Mouse (Mus musculus) forebrain, embryonic 11.5 days (tissue): Measurements from ENCODE around the gene Masp1. TPM values are rescaled to one million over a fixed set of nuclear protein-coding genes. Genes with fewer than 3 reads are reported as not detected.

Source experiments
- ATAC-seq: fragments of 200-750 bp; cut with Nextera tagmentation; replicated peaks from 2 replicates; pipeline ENCODE4 v1.8.0; 2017; ENCODE audit warnings: moderate TSS enrichment; ENCODE audit not compliant: low FRiP score
- DNase-seq: peaks from one replicate; pipeline ENCODE4 v3.0.0-alpha.2; 2017; ENCODE audit warnings: low spot score
- H3K27ac ChIP-seq: fragments of 300-500 bp; sonication (generic); 2 replicates; pipeline ENCODE4 v1.5.1; 2014; ENCODE audit warnings: low read depth, low read length
- H3K27me3 ChIP-seq: fragments of 300-500 bp; sonication (generic); 2 replicates; pipeline ENCODE4 v1.6.1; 2014; ENCODE audit warnings: mild to moderate bottlenecking, low read length, mixed read lengths; ENCODE audit not compliant: control insufficient read depth, insufficient read depth
- H3K36me3 ChIP-seq: fragments of 300-500 bp; sonication (generic); 2 replicates; pipeline ENCODE4 v1.6.1; 2014; ENCODE audit warnings: mild to moderate bottlenecking, low read length, moderate library complexity, mixed read lengths; ENCODE audit not compliant: control insufficient read depth, insufficient read depth
- H3K4me1 ChIP-seq: fragments of 300-500 bp; sonication (generic); replicated peaks from 2 replicates; pipeline ENCODE4 v1.6.1; 2014; ENCODE audit warnings: low read length, mixed read lengths; ENCODE audit not compliant: control insufficient read depth, insufficient read depth
- H3K4me2 ChIP-seq: fragments of 300-500 bp; sonication (generic); 2 replicates; pipeline ENCODE4 v1.6.1; 2014; ENCODE audit warnings: low read depth, mild to moderate bottlenecking, low read length, moderate library complexity, mixed read lengths; ENCODE audit not compliant: severe bottlenecking
- H3K4me3 ChIP-seq: fragments of 300-500 bp; sonication (generic); 2 replicates; pipeline ENCODE4 v1.5.1; 2014; ENCODE audit warnings: low read depth, low read length
- H3K9ac ChIP-seq: fragments of 300-500 bp; sonication (generic); 2 replicates; pipeline ENCODE4 v1.6.1; 2014; ENCODE audit warnings: low read length
- H3K9me3 ChIP-seq: fragments of 300-500 bp; sonication (generic); 2 replicates; pipeline ENCODE4 v1.6.1; 2016; ENCODE audit warnings: low read length, mixed read lengths; ENCODE audit not compliant: control insufficient read depth
- WGBS: fragments of 180-500 bp; shearing (Covaris S2); extraction: QIAGEN DNeasy Blood & Tissue Kit; methylation state at CpG from one replicate; pipeline ENCODE4 v1.1.7; 2014; 5-methylcytosine and 5-hydroxymethylcytosine counted together
- polyA plus RNA-seq: library from polyadenylated mRNA; unstranded; fragments of >200 nt; fragmentation: Nextera tagmentation; extraction: Ambion mirVana; gene quantifications from 2 replicates; pipeline ENCODE4 v1.2.1, GENCODE M21; 2014

The Masp1 gene
- polyA plus RNA-seq, 1 experiment from 2014 or later: 19.5 TPM

GRCm38 (mm10) chr16:23517754-23518566, 2.7 kb downstream of the Masp1 start:
- no peak overlapping the region for H3K4me3 ChIP-seq
- peaks cover 3% of the 10 kb centered on the region; the same call in 1 of the 2 replicates for H3K4me1 ChIP-seq
- no peak for ATAC-seq
- no peaks in the 10 kb centered on the region for H3K27me3 ChIP-seq
- H3K9me3 ChIP-seq: no peaks in the 10 kb centered on the region
- no peak overlapping the region for H3K4me2 ChIP-seq
- H3K36me3 ChIP-seq: no peaks in the 10 kb centered on the region
- no peak overlapping the region for H3K9ac ChIP-seq
- no peak for DNase-seq
- no peak overlapping the region for H3K27ac ChIP-seq
- WGBS: 82% methylated on average over 20 of the region's 20 CpGs

- no peak overlapping the region for H3K9ac ChIP-seq
- ATAC-seq (no peak), DNase-seq (no peak)
- no peaks in the 10 kb centered on the region for H3K27me3 ChIP-seq
- H3K4me1 ChIP-seq: peaks cover 3% of the 10 kb centered on the region; the same call in 1 of the 2 replicates
- H3K4me3 ChIP-seq: no peak overlapping the region
- H3K36me3 ChIP-seq: no peaks in the 10 kb centered on the region; the same call in 1 of the 2 replicates
- no peak overlapping the region for H3K27ac ChIP-seq
- no peak overlapping the region for H3K4me2 ChIP-seq
- 92% methylated on average over 5 of the region's 5 CpGs for WGBS
- H3K9me3 ChIP-seq: no peaks in the 10 kb centered on the region
Observed at GRCm38 (mm10) chr16:23517230-23517629, 3.4 kb downstream of the Masp1 start.

GRCm38 (mm10) chr16:23516606-23517005, 4.0 kb downstream of the Masp1 start:
- peaks cover 3% of the 10 kb centered on the region; the same call in 1 of the 2 replicates for H3K4me1 ChIP-seq
- no peak overlapping the region for H3K4me2 ChIP-seq
- no peak overlapping the region for H3K4me3 ChIP-seq
- no peaks in the 10 kb centered on the region for H3K9me3 ChIP-seq
- no peak overlapping the region for H3K9ac ChIP-seq
- H3K36me3 ChIP-seq: no peaks in the 10 kb centered on the region; the same call in 1 of the 2 replicates
- DNase-seq: no peak
- ATAC-seq: no peak
- H3K27ac ChIP-seq: no peak overlapping the region
- WGBS: 92% methylated on average over 2 of the region's 2 CpGs
- H3K27me3 ChIP-seq: no peaks in the 10 kb centered on the region

GRCm38 (mm10) chr16:23515766-23516165, 4.8 kb downstream of the Masp1 start:
- no peaks in the 10 kb centered on the region for H3K9me3 ChIP-seq
- no peak overlapping the region for H3K9ac ChIP-seq
- ATAC-seq (no peak), DNase-seq (no peak)
- H3K27ac ChIP-seq: no peak overlapping the region
- no peak overlapping the region for H3K4me3 ChIP-seq
- no peaks in the 10 kb centered on the region; the same call in 1 of the 2 replicates for H3K4me1 ChIP-seq
- no peaks in the 10 kb centered on the region; the same call in 1 of the 2 replicates for H3K36me3 ChIP-seq
- no peak overlapping the region for H3K4me2 ChIP-seq
- no peaks in the 10 kb centered on the region for H3K27me3 ChIP-seq
- 75% methylated on average over 3 of the region's 3 CpGs for WGBS

- Histone ChIP-seq H3K4me3 (no peak overlapping the region), H3K27ac (no peak overlapping the region), H3K4me2 (no peak overlapping the region), H3K4me1 (no peaks in the 10 kb centered on the region), H3K9me3 (no peaks in the 10 kb centered on the region), H3K9ac (no peak overlapping the region), H3K27me3 (no peaks in the 10 kb centered on the region), H3K36me3 (no peaks in the 10 kb centered on the region; the same call in 1 of the 2 replicates)
- 95% methylated on average over 1 of the region's 1 CpGs for WGBS
- no peak for DNase-seq
- ATAC-seq: no peak
Observed at GRCm38 (mm10) chr16:23513401-23513800, 7.2 kb downstream of the Masp1 start.

GRCm38 (mm10) chr16:23511166-23511935, 9.3 kb downstream of the Masp1 start:
- Histone ChIP-seq H3K27me3 (no peaks in the 10 kb centered on the region), H3K27ac (no peak overlapping the region), H3K4me1 (no peaks in the 10 kb centered on the region), H3K9ac (no peak overlapping the region), H3K36me3 (no peaks in the 10 kb centered on the region; the same call in 1 of the 2 replicates), H3K4me3 (no peak overlapping the region), H3K9me3 (no peaks in the 10 kb centered on the region), H3K4me2 (no peak overlapping the region)
- no peak for DNase-seq
- no peak for ATAC-seq
- WGBS: 82% methylated on average over 4 of the region's 4 CpGs

GRCm38 (mm10) chr16:23505904-23506687, 14.5 kb downstream of the Masp1 start:
- H3K4me3 ChIP-seq: no peak overlapping the region
- no peak for DNase-seq
- ATAC-seq: no peak
- no peaks in the 10 kb centered on the region for H3K9me3 ChIP-seq
- H3K36me3 ChIP-seq: no peaks in the 10 kb centered on the region
- H3K9ac ChIP-seq: no peak overlapping the region; the same call in 1 of the 2 replicates
- no peak overlapping the region for H3K4me2 ChIP-seq
- WGBS: 65% methylated on average over 11 of the region's 11 CpGs
- peaks cover 14% of the 10 kb centered on the region; the same call in 1 of the 2 replicates for H3K4me1 ChIP-seq
- H3K27ac ChIP-seq: no peak overlapping the region
- no peaks in the 10 kb centered on the region for H3K27me3 ChIP-seq

GRCm38 (mm10) chr16:23504320-23504744, 16.3 kb downstream of the Masp1 start:
- ATAC-seq: peak; percentile 95
- H3K4me2 ChIP-seq: peak overlapping the region; percentile 31; the same call in 1 of the 2 replicates
- H3K9me3 ChIP-seq: no peaks in the 10 kb centered on the region
- peak; percentile 78 for DNase-seq
- H3K4me3 ChIP-seq: no peak overlapping the region
- H3K27ac ChIP-seq: peak overlapping the region; percentile 89
- H3K9ac ChIP-seq: peak overlapping the region; percentile 27; the same call in 1 of the 2 replicates
- H3K4me1 ChIP-seq: peaks cover 14% of the 10 kb centered on the region; the same call in 1 of the 2 replicates
- peaks cover 3% of the 10 kb centered on the region; the same call in 1 of the 2 replicates for H3K27me3 ChIP-seq
- no peaks in the 10 kb centered on the region for H3K36me3 ChIP-seq
- WGBS: 6% methylated on average over 3 of the region's 3 CpGs
